Mouse (Mus musculus): Measurements from ENCODE around the gene Dlg3. TPM values are rescaled to one million over a fixed set of nuclear protein-coding genes. Genes with fewer than 3 reads are reported as not detected.

Dlg3 gene
- not detected in 2 replicates for polyA plus RNA-seq (2012)

GRCm38 (mm10) chrX:100767181-100767884 is at the start of gene Dlg3:
Dlg3 (plus strand) TSS chrX:100767722.
- Histone ChIP-seq H3K27me3 (ENCODE audit: control insufficient read depth) (peaks cover 35% of the 10 kb centered on the region), H3K4me3 (replicated peaks) (no peak within 1 kb of the TSS)
- TF ChIP-seq TAL1 (IDR thresholded peaks at IDR 0.05; ENCODE audit: low read length) (no peak), GATA1 (IDR thresholded peaks at IDR 0.05; ENCODE audit: low read length) (no peak)

GRCm38 (mm10) chrX:100728947-100729346 is 38.6 kb upstream of the Dlg3 start:
- Histone ChIP-seq H3K4me1 (ENCODE audit: control insufficient read depth) (no peaks in the 10 kb centered on the region), H3K27me3 (ENCODE audit: control insufficient read depth) (peaks cover 25% of the 10 kb centered on the region), H3K9me3 (ENCODE audit: control insufficient read depth, low read length) (no peaks in the 10 kb centered on the region), H3K4me3 (replicated peaks) (no peak overlapping the region), H3K36me3 (ENCODE audit: control insufficient read depth) (peaks cover 40% of the 10 kb centered on the region)
- no peak for TF ChIP-seq TAL1 (IDR thresholded peaks at IDR 0.05; ENCODE audit: low read length)
- TF ChIP-seq GATA1 (IDR thresholded peaks at IDR 0.05; ENCODE audit: low read length), result no peak

More at GRCm38 (mm10) chrX:100767181-100767884, at the start of gene Dlg3:
- H3K4me1 ChIP-seq (ENCODE audit: control insufficient read depth), result no peaks in the 10 kb centered on the region
- H3K9me3 ChIP-seq (ENCODE audit: control insufficient read depth, low read length), result peaks cover 7% of the 10 kb centered on the region
- no peaks in the 10 kb centered on the region for H3K36me3 ChIP-seq (ENCODE audit: control insufficient read depth)

GRCm38 (mm10) chrX:100729665-100730188 is 37.8 kb upstream of the Dlg3 start, which contains the start of gene Gdpd2:
Gdpd2 (plus strand) TSS chrX:100729873.
- peaks cover 33% of the 10 kb centered on the region for H3K36me3 ChIP-seq (ENCODE audit: control insufficient read depth)
- H3K4me1 ChIP-seq (ENCODE audit: control insufficient read depth), result no peaks in the 10 kb centered on the region
- TF ChIP-seq GATA1 (IDR thresholded peaks at IDR 0.05; ENCODE audit: low read length) (no peak), TAL1 (IDR thresholded peaks at IDR 0.05; ENCODE audit: low read length) (no peak)
- no peaks in the 10 kb centered on the region for H3K9me3 ChIP-seq (ENCODE audit: control insufficient read depth, low read length)
- H3K27me3 ChIP-seq (ENCODE audit: control insufficient read depth), result peaks cover 25% of the 10 kb centered on the region
- H3K4me3 ChIP-seq (replicated peaks), result no peak within 1 kb of the TSS

- Histone ChIP-seq H3K4me3 (replicated peaks) (no peak overlapping the region), H3K4me1 (ENCODE audit: control insufficient read depth) (no peaks in the 10 kb centered on the region), H3K9me3 (ENCODE audit: control insufficient read depth, low read length) (no peaks in the 10 kb centered on the region), H3K36me3 (ENCODE audit: control insufficient read depth) (peaks cover 28% of the 10 kb centered on the region), H3K27me3 (ENCODE audit: control insufficient read depth) (peaks cover 25% of the 10 kb centered on the region)
- TF ChIP-seq GATA1 (IDR thresholded peaks at IDR 0.05; ENCODE audit: low read length) (no peak), TAL1 (IDR thresholded peaks at IDR 0.05; ENCODE audit: low read length) (no peak)
Measured at GRCm38 (mm10) chrX:100730266-100730665, 37.3 kb upstream of the Dlg3 start.

GRCm38 (mm10) chrX:100734359-100734758 is 33.2 kb upstream of the Dlg3 start:
- H3K4me3 ChIP-seq (replicated peaks), result no peak overlapping the region
- no peaks in the 10 kb centered on the region for H3K9me3 ChIP-seq (ENCODE audit: control insufficient read depth, low read length)
- no peak for TF ChIP-seq TAL1 (IDR thresholded peaks at IDR 0.05; ENCODE audit: low read length)
- TF ChIP-seq GATA1 (IDR thresholded peaks at IDR 0.05; ENCODE audit: low read length), result no peak
- no peaks in the 10 kb centered on the region for H3K4me1 ChIP-seq (ENCODE audit: control insufficient read depth)
- H3K27me3 ChIP-seq (ENCODE audit: control insufficient read depth), result peaks cover 36% of the 10 kb centered on the region
- no peaks in the 10 kb centered on the region for H3K36me3 ChIP-seq (ENCODE audit: control insufficient read depth)

- Histone ChIP-seq H3K4me3 (replicated peaks) (no peak overlapping the region), H3K27me3 (ENCODE audit: control insufficient read depth) (peaks cover 31% of the 10 kb centered on the region), H3K4me1 (ENCODE audit: control insufficient read depth) (no peaks in the 10 kb centered on the region), H3K9me3 (ENCODE audit: control insufficient read depth, low read length) (no peaks in the 10 kb centered on the region; the same call in 1 of the 2 replicates), H3K36me3 (ENCODE audit: control insufficient read depth) (no peaks in the 10 kb centered on the region)
- TF ChIP-seq TAL1 (IDR thresholded peaks at IDR 0.05; ENCODE audit: low read length), result no peak
- no peak for TF ChIP-seq GATA1 (IDR thresholded peaks at IDR 0.05; ENCODE audit: low read length)
Measured at GRCm38 (mm10) chrX:100738918-100739317, 28.6 kb upstream of the Dlg3 start.

GRCm38 (mm10) chrX:100739443-100739842 is 28.1 kb upstream of the Dlg3 start:
- no peaks in the 10 kb centered on the region for H3K4me1 ChIP-seq (ENCODE audit: control insufficient read depth)
- H3K36me3 ChIP-seq (ENCODE audit: control insufficient read depth), result no peaks in the 10 kb centered on the region
- no peak for TF ChIP-seq TAL1 (IDR thresholded peaks at IDR 0.05; ENCODE audit: low read length)
- TF ChIP-seq GATA1 (IDR thresholded peaks at IDR 0.05; ENCODE audit: low read length), result no peak
- peaks cover 31% of the 10 kb centered on the region for H3K27me3 ChIP-seq (ENCODE audit: control insufficient read depth)
- no peaks in the 10 kb centered on the region; the same call in 1 of the 2 replicates for H3K9me3 ChIP-seq (ENCODE audit: control insufficient read depth, low read length)
- H3K4me3 ChIP-seq (replicated peaks), result no peak overlapping the region

GRCm38 (mm10) chrX:100740785-100741184 is 26.7 kb upstream of the Dlg3 start:
- H3K4me3 ChIP-seq (replicated peaks), result no peak overlapping the region
- TF ChIP-seq TAL1 (IDR thresholded peaks at IDR 0.05; ENCODE audit: low read length), result no peak
- no peak for TF ChIP-seq GATA1 (IDR thresholded peaks at IDR 0.05; ENCODE audit: low read length)
- no peaks in the 10 kb centered on the region for H3K4me1 ChIP-seq (ENCODE audit: control insufficient read depth)

GRCm38 (mm10) chrX:100741940-100742339 is 25.6 kb upstream of the Dlg3 start:
- TF ChIP-seq TAL1 (IDR thresholded peaks at IDR 0.05; ENCODE audit: low read length) (no peak), GATA1 (IDR thresholded peaks at IDR 0.05; ENCODE audit: low read length) (no peak)
- Histone ChIP-seq H3K36me3 (ENCODE audit: control insufficient read depth) (no peaks in the 10 kb centered on the region), H3K27me3 (ENCODE audit: control insufficient read depth) (peaks cover 26% of the 10 kb centered on the region), H3K4me3 (replicated peaks) (no peak overlapping the region), H3K4me1 (ENCODE audit: control insufficient read depth) (no peaks in the 10 kb centered on the region), H3K9me3 (ENCODE audit: control insufficient read depth, low read length) (no peaks in the 10 kb centered on the region; the same call in 1 of the 2 replicates)

More at GRCm38 (mm10) chrX:100740785-100741184, 26.7 kb upstream of the Dlg3 start:
- Histone ChIP-seq H3K27me3 (ENCODE audit: control insufficient read depth) (peaks cover 28% of the 10 kb centered on the region), H3K36me3 (ENCODE audit: control insufficient read depth) (no peaks in the 10 kb centered on the region), H3K9me3 (ENCODE audit: control insufficient read depth, low read length) (no peaks in the 10 kb centered on the region; the same call in 1 of the 2 replicates)

All from erythroblast, embryonic 14.5 days (primary cell).